Comparison of ENCODE assay signal across 32 mouse cellular contexts in genomic region chr9:20762197-20762961, GRCm38 (mm10). TPM values are rescaled to one million over a fixed set of nuclear protein-coding genes. Genes with fewer than 3 reads are reported as not detected.
DNase-seq lines count a peak whose midpoint lies in the region; ATAC-seq lines count a peak whose summit lies in the region.
"Had no signal": no experiment of that assay in that cellular context is flagged by ENCODE, and none has a peak within 500 bp of the region (broad histone marks: within the 10 kb centered on the region; RNA-seq: fewer than 3 reads in every experiment).

No protein-coding gene starts in this region.

- H3K27me3 ChIP-seq in hindbrain, embryonic 13.5 days, result 0 out of 2 replicates have a peak, but pooled peaks cover 5% of the 10 kb centered on the region
- no peaks in the 10 kb centered on the region for H3K27me3 ChIP-seq in hindbrain, embryonic 10.5 days (ENCODE audit: insufficient read depth, poor library complexity, severe bottlenecking)
- H3K27me3 ChIP-seq in forebrain, embryonic 16.5 days (replicated peaks; ENCODE audit: control insufficient read depth, insufficient read depth, low read length), result no peaks in the 10 kb centered on the region
- no peaks in the 10 kb centered on the region for H3K27me3 ChIP-seq in neural tube, embryonic 15.5 days (replicated peaks)
- H3K27me3 ChIP-seq: embryonic facial prominence, embryonic 15.5 days; neural tube, embryonic 12.5 days had no signal

- 0 out of 2 replicates have a peak, but pooled peaks cover 7% of the 10 kb centered on the region for H3K9me3 ChIP-seq in hindbrain, embryonic 13.5 days
- H3K9me3 ChIP-seq in hindbrain, embryonic 10.5 days, result no peaks in the 10 kb centered on the region
- no peaks in the 10 kb centered on the region for H3K9me3 ChIP-seq in forebrain, embryonic 16.5 days (ENCODE audit: control insufficient read depth, low read length)
- no peaks in the 10 kb centered on the region for H3K9me3 ChIP-seq in neural tube, embryonic 15.5 days (replicated peaks)
- H3K9me3 ChIP-seq: embryonic facial prominence, embryonic 15.5 days; heart, embryonic 13.5 days; midbrain, embryonic 10.5 days; neural tube, embryonic 12.5 days had no signal

- peak overlapping the region; percentile 52; the same call in 1 of the 2 replicates for H3K27ac ChIP-seq in hindbrain, embryonic 13.5 days
- no peak overlapping the region for H3K27ac ChIP-seq in hindbrain, embryonic 10.5 days
- no peak overlapping the region; the same call in 1 of the 2 replicates for H3K27ac ChIP-seq in forebrain, embryonic 16.5 days (ENCODE audit: low read length)
- no peak overlapping the region for H3K27ac ChIP-seq in neural tube, embryonic 15.5 days (replicated peaks)
- H3K27ac ChIP-seq: embryonic facial prominence, embryonic 15.5 days; heart, embryonic 13.5 days; kidney, postnatal 0 days; midbrain, embryonic 10.5 days; neural tube, embryonic 12.5 days; stomach, postnatal 0 days had no signal

- peaks cover 8% of the 10 kb centered on the region for H3K4me1 ChIP-seq in hindbrain, embryonic 13.5 days (replicated peaks)
- peaks cover 2% of the 10 kb centered on the region; the same call in 1 of the 2 replicates for H3K4me1 ChIP-seq in hindbrain, embryonic 10.5 days (replicated peaks)
- peaks cover 13% of the 10 kb centered on the region for H3K4me1 ChIP-seq in forebrain, embryonic 16.5 days (replicated peaks; ENCODE audit: control insufficient read depth, insufficient read depth, low read length)
- peaks cover 11% of the 10 kb centered on the region for H3K4me1 ChIP-seq in neural tube, embryonic 15.5 days
- H3K4me1 ChIP-seq: embryonic facial prominence, embryonic 15.5 days; heart, embryonic 13.5 days; midbrain, embryonic 10.5 days; neural tube, embryonic 12.5 days had no signal

- no peaks in the 10 kb centered on the region for H3K36me3 ChIP-seq in hindbrain, embryonic 13.5 days
- no peaks in the 10 kb centered on the region for H3K36me3 ChIP-seq in hindbrain, embryonic 10.5 days
- H3K36me3 ChIP-seq in forebrain, embryonic 16.5 days (ENCODE audit: control insufficient read depth, insufficient read depth), result no peaks in the 10 kb centered on the region
- H3K36me3 ChIP-seq in neural tube, embryonic 15.5 days, result no peaks in the 10 kb centered on the region
- H3K36me3 ChIP-seq: embryonic facial prominence, embryonic 15.5 days; heart, embryonic 13.5 days; midbrain, embryonic 10.5 days; neural tube, embryonic 12.5 days had no signal

- H3K9ac ChIP-seq in hindbrain, embryonic 13.5 days, result no peak overlapping the region
- H3K9ac ChIP-seq in forebrain, embryonic 16.5 days (replicated peaks; ENCODE audit: low read depth, low read length), result no peak overlapping the region
- H3K9ac ChIP-seq in neural tube, embryonic 15.5 days (replicated peaks), result no peak overlapping the region
- H3K9ac ChIP-seq: embryonic facial prominence, embryonic 15.5 days; heart, embryonic 13.5 days; neural tube, embryonic 12.5 days had no signal

- H3K4me2 ChIP-seq in hindbrain, embryonic 13.5 days, result no peak overlapping the region
- no peak overlapping the region for H3K4me2 ChIP-seq in forebrain, embryonic 16.5 days (ENCODE audit: low read length)
- H3K4me2 ChIP-seq in neural tube, embryonic 15.5 days, result no peak overlapping the region
- H3K4me2 ChIP-seq: embryonic facial prominence, embryonic 15.5 days; heart, embryonic 13.5 days; neural tube, embryonic 12.5 days had no signal

- H3K4me3 ChIP-seq in hindbrain, embryonic 13.5 days, result no peak overlapping the region
- H3K4me3 ChIP-seq in hindbrain, embryonic 10.5 days, result no peak overlapping the region
- H3K4me3 ChIP-seq in forebrain, embryonic 16.5 days (replicated peaks; ENCODE audit: low read length), result no peak overlapping the region
- no peak overlapping the region for H3K4me3 ChIP-seq in neural tube, embryonic 15.5 days (replicated peaks)
- H3K4me3 ChIP-seq: embryonic facial prominence, embryonic 15.5 days; heart, embryonic 13.5 days; midbrain, embryonic 10.5 days; neural tube, embryonic 12.5 days had no signal

- no peak for DNase-seq in hindbrain, embryonic 10.5 days (ENCODE audit: low spot score)
- DNase-seq in retina, postnatal 1 day, result peak; percentile 62
- no peak for DNase-seq in retina, embryonic 14.5 days (ENCODE audit: low spot score)
- DNase-seq in left cerebral cortex, adult 18-20 months (ENCODE audit: low spot score in 2 of 2), result no peak
- DNase-seq in gastrocnemius, postnatal 25 days, result no peak
- DNase-seq: adrenal gland, adult 2 months; cerebellum, adult 8-10 months; gastrocnemius, postnatal 14 days; kidney, adult 18-20 months; lung, postnatal 4 days; thymus, adult 2 months had no signal

- WGBS in hindbrain, embryonic 13.5 days, result 53% methylated on average over 7 of the region's 7 CpGs
- 57% methylated on average over 7 of the region's 7 CpGs for WGBS in hindbrain, embryonic 10.5 days
- WGBS in forebrain, embryonic 16.5 days, result 21% methylated on average over 7 of the region's 7 CpGs
- WGBS in neural tube, embryonic 15.5 days, result 40% methylated on average over 7 of the region's 7 CpGs

- ATAC-seq in hindbrain, embryonic 13.5 days (ENCODE audit: low FRiP score), result peak; percentile 51
- ATAC-seq in forebrain, embryonic 16.5 days, result peak; percentile 61; the same call in 1 of the 2 replicates
- 0 out of 2 replicates have a peak, but pooled peaks have one; percentile 38 for ATAC-seq in neural tube, embryonic 15.5 days (ENCODE audit: low FRiP score)
- ATAC-seq: inflammation-experienced regulatory T-cells, adult 6 months had no signal

RNA-seq across cellular contexts. Expression of gene Olfm2, which starts 16.2 kb away (rescaled TPM):
- polyA plus RNA-seq in hindbrain, embryonic 13.5 days (2015; fragmentation: Nextera tagmentation; extraction: Ambion mirVana), result 133 and 145 TPM in 2 replicates
- polyA plus RNA-seq in hindbrain, embryonic 10.5 days (2016; fragmentation: Nextera tagmentation; extraction: Ambion mirVana), result 46.9 and 76.4 TPM in 2 replicates
- polyA plus RNA-seq in forebrain, embryonic 16.5 days (2015; fragmentation: Nextera tagmentation; extraction: Ambion mirVana), result 143 and 173 TPM in 2 replicates
- polyA plus RNA-seq in neural tube, embryonic 15.5 days (2015; fragmentation: Nextera tagmentation; extraction: Ambion mirVana), result 190 and 224 TPM in 2 replicates
- total RNA-seq in left cerebral cortex, adult 18-20 months (2021), result 100 to 1,000 TPM; 127 to 142 TPM
- under 1 TPM; 0.13 to 0.20 TPM for total RNA-seq in gastrocnemius, postnatal 25 days (2021)

RNA-seq across cellular contexts. Expression of gene Col5a3, which starts 52.5 kb away (rescaled TPM):
- polyA plus RNA-seq in hindbrain, embryonic 13.5 days (2015; fragmentation: Nextera tagmentation; extraction: Ambion mirVana), result 0.36 and 0.44 TPM in 2 replicates
- 0.98 and 1.3 TPM in 2 replicates for polyA plus RNA-seq in hindbrain, embryonic 10.5 days (2016; fragmentation: Nextera tagmentation; extraction: Ambion mirVana)
- polyA plus RNA-seq in forebrain, embryonic 16.5 days (2015; fragmentation: Nextera tagmentation; extraction: Ambion mirVana), result 0.26 and 0.33 TPM in 2 replicates
- polyA plus RNA-seq in neural tube, embryonic 15.5 days (2015; fragmentation: Nextera tagmentation; extraction: Ambion mirVana), result 1.4 and 1.8 TPM in 2 replicates
- 1 to 10 TPM; 1.7 to 1.8 TPM for total RNA-seq in left cerebral cortex, adult 18-20 months (2021)
- total RNA-seq in gastrocnemius, postnatal 25 days (2021), result 10 to 100 TPM; 37.8 to 41.0 TPM
- polyA plus RNA-seq: inflammation-experienced regulatory T-cells, adult 6 months had no signal

RNA-seq across cellular contexts. Expression of gene Rdh8, which starts 55.9 kb away (rescaled TPM):
- not detected in 2 replicates for polyA plus RNA-seq in hindbrain, embryonic 13.5 days (2015; fragmentation: Nextera tagmentation; extraction: Ambion mirVana)
- polyA plus RNA-seq in hindbrain, embryonic 10.5 days (2016; fragmentation: Nextera tagmentation; extraction: Ambion mirVana), result not detected in 2 replicates
- not detected in 2 replicates for polyA plus RNA-seq in forebrain, embryonic 16.5 days (2015; fragmentation: Nextera tagmentation; extraction: Ambion mirVana)
- polyA plus RNA-seq in neural tube, embryonic 15.5 days (2015; fragmentation: Nextera tagmentation; extraction: Ambion mirVana), result not detected in 2 replicates
- total RNA-seq in left cerebral cortex, adult 18-20 months (2021), result not detected
- under 1 TPM in 1 of 2 experiments, not detected in 1; 0.20 TPM for total RNA-seq in gastrocnemius, postnatal 25 days (2021)
- total RNA-seq: adrenal gland, adult 2 months; ES-E14; heart, adult 18-20 months; heart, postnatal 14 days; layer of hippocampus, postnatal 14 days; liver, adult 2 months had no signal
- polyA plus RNA-seq: adrenal gland, adult 2 months; embryonic facial prominence, embryonic 15.5 days; heart, embryonic 13.5 days; inflammation-experienced regulatory T-cells, adult 6 months; kidney, postnatal 0 days; large intestine, adult 2 months; limb, embryonic 11.5 days; liver, adult 2 months; liver, embryonic 16.5 days; lung, embryonic 16.5 days; midbrain, embryonic 10.5 days; neural tube, embryonic 12.5 days; small intestine, adult 2 months; stomach, postnatal 0 days; thymus, adult 2 months; urinary bladder, adult 2 months had no signal
